Mouse (Mus musculus): Measurements from ENCODE around the gene Dock1. TPM values are rescaled to one million over a fixed set of nuclear protein-coding genes. Genes with fewer than 3 reads are reported as not detected.

Gene Dock1
- total and polyA plus RNA-seq, 3 experiments: not detected

DNA sequence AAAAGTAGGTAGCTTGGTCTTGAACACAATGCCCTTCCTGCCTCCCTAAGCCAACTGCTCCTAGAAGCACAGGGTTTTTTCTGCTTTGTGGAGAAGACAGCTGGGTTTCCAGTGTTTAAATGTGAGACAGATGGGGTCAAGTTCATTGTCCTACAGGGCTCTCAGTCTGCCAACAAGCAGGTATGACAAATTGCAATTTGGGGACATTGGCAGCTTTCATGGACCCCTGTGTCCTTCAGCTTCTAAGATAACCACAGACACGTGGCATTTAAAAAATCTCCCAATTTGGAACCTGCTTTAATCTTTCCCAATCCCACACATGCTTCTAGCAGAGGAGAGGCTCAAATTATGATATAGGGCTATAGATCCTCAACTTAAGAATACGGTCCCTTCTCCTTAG, 224.2 kb downstream of the Dock1 start:
- TF ChIP-seq HCFC1 (IDR thresholded peaks at IDR 0.05; ENCODE audit: low read depth, low read length) (no peak), EP300 (IDR thresholded peaks at IDR 0.05; ENCODE audit: low read length) (no peak), ZNF384 (IDR thresholded peaks at IDR 0.05; ENCODE audit: low read depth, low read length) (no peak), MAZ (IDR thresholded peaks at IDR 0.05; ENCODE audit: low read depth, low read length) (no peak), JUN (IDR thresholded peaks at IDR 0.05; ENCODE audit: insufficient read depth, low read depth, low read length) (no peak), MXI1 (IDR thresholded peaks at IDR 0.05; ENCODE audit: low read depth, low read length) (no peak), CHD2 (IDR thresholded peaks at IDR 0.05; ENCODE audit: low read length) (no peak), POLR2A (IDR thresholded peaks at IDR 0.05; ENCODE audit: low read depth, low read length) (no peak), KAT2A (IDR thresholded peaks at IDR 0.05; ENCODE audit: insufficient replicate concordance, low read length) (no peak), MYC (IDR thresholded peaks at IDR 0.05; ENCODE audit: low read depth, low read length) (no peak), USF1 (IDR thresholded peaks at IDR 0.05; ENCODE audit: low read depth, low read length) (no peak), POLR2AphosphoS2 (IDR thresholded peaks at IDR 0.05; ENCODE audit: low read depth, low read length) (no peak), MEF2A (IDR thresholded peaks at IDR 0.05; ENCODE audit: borderline replicate concordance, low read depth, low read length) (no peak), JUND (conservative IDR thresholded peaks at IDR 0.05; ENCODE audit: low read depth, low read length) (no peak), CHD1 (IDR thresholded peaks at IDR 0.05; ENCODE audit: low read depth, low read length) (no peak), RAD21 (IDR thresholded peaks at IDR 0.05; ENCODE audit: low read depth, low read length) (no peak), E2F4 (IDR thresholded peaks at IDR 0.05; ENCODE audit: insufficient replicate concordance, low read depth, low read length) (no peak)
- Histone ChIP-seq H3K9ac (ENCODE audit: insufficient read depth, low read depth) (no peak overlapping the region), H3K36me3 (replicated peaks in 1 of 2; ENCODE audit: control insufficient read depth in 1 of 2, insufficient read depth in 1 of 2, low read length in 1 of 2) (no peaks in the 10 kb centered on the region), H3K79me2 (replicated peaks; ENCODE audit: control insufficient read depth, extremely low read depth, insufficient read depth, poor library complexity, severe bottlenecking) (no peaks in the 10 kb centered on the region), H3K4me2 (ENCODE audit: insufficient read depth, low read depth, poor library complexity, severe bottlenecking) (no peak overlapping the region), H3K27ac (ENCODE audit: insufficient read depth, low read depth) (no peak overlapping the region), H3K9me3 (replicated peaks; ENCODE audit: low read length) (peaks cover 81% of the 10 kb centered on the region), H3K4me3 (replicated peaks in 1 of 3; ENCODE audit: low read depth in 2 of 3, low read length in 2 of 3, poor library complexity in 1 of 3) (no peak overlapping the region), H3K4me1 (ENCODE audit: control insufficient read depth in 1 of 2, insufficient read depth in 2 of 2) (no peaks in the 10 kb centered on the region), H3K27me3 (replicated peaks) (no peaks in the 10 kb centered on the region)
- in situ Hi-C loops (cut with MboI; ENCODE audit: low pct_ligation_motif_present, low pct_unique_long_range_greater_than_20kb, low sequenced_read_pairs): no loop called here
- dilution Hi-C loops (cut with MboI; ENCODE audit: extremely low pct_ligation_motif_present, extremely low pct_unique_long_range_greater_than_20kb, low sequenced_read_pairs): no loop called here
- no peak for DNase-seq (ENCODE audit: extremely low read depth)

DNA sequence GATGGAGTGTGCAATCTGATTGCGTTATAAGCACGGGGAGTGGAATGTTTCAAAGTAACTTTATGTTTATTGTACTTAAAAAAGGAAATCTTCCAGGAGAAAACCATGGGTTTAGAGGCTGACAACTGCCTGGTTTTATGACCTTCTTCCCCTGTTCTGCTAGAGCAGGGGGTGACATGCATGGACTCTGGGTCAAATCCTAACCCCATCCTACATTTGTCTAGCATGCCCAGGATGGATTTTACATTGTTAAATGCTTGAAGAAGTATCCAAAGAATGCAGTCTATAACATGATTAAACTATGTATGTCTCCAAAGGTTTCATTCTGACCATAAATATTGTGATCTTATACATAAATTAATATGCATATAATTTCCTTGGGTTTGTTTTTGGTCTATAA, 229.0 kb downstream of the Dock1 start:
- H3K79me2 ChIP-seq (replicated peaks; ENCODE audit: control insufficient read depth, extremely low read depth, insufficient read depth, poor library complexity, severe bottlenecking): no peaks in the 10 kb centered on the region
- no peak overlapping the region for H3K9ac ChIP-seq (ENCODE audit: insufficient read depth, low read depth)
- H3K9me3 ChIP-seq (replicated peaks; ENCODE audit: low read length): peaks cover 84% of the 10 kb centered on the region
- dilution Hi-C loops (cut with MboI; ENCODE audit: extremely low pct_ligation_motif_present, extremely low pct_unique_long_range_greater_than_20kb, low sequenced_read_pairs) (no loop called here), in situ Hi-C loops (cut with MboI; ENCODE audit: low pct_ligation_motif_present, low pct_unique_long_range_greater_than_20kb, low sequenced_read_pairs) (no loop called here)
- no peak overlapping the region for H3K4me3 ChIP-seq (replicated peaks in 1 of 3; ENCODE audit: low read depth in 2 of 3, low read length in 2 of 3, poor library complexity in 1 of 3)
- H3K36me3 ChIP-seq (replicated peaks in 1 of 2; ENCODE audit: control insufficient read depth in 1 of 2, insufficient read depth in 1 of 2, low read length in 1 of 2): no peaks in the 10 kb centered on the region
- no peak overlapping the region for H3K4me2 ChIP-seq (ENCODE audit: insufficient read depth, low read depth, poor library complexity, severe bottlenecking)
- no peak for TF ChIP-seq MXI1 (IDR thresholded peaks at IDR 0.05; ENCODE audit: low read depth, low read length)
- TF ChIP-seq BHLHE40 (IDR thresholded peaks at IDR 0.05; ENCODE audit: low read depth, low read length): no peak
- TF ChIP-seq ZNF384 (IDR thresholded peaks at IDR 0.05; ENCODE audit: low read depth, low read length): no peak
- TF ChIP-seq MEF2A (IDR thresholded peaks at IDR 0.05; ENCODE audit: borderline replicate concordance, low read depth, low read length): no peak
- no peak for TF ChIP-seq TCF12 (IDR thresholded peaks at IDR 0.05; ENCODE audit: low read depth, low read length)
- TF ChIP-seq KAT2A (IDR thresholded peaks at IDR 0.05; ENCODE audit: insufficient replicate concordance, low read length): no peak
- TF ChIP-seq NELFE (IDR thresholded peaks at IDR 0.05; ENCODE audit: low read depth, low read length): no peak
- TF ChIP-seq UBTF (IDR thresholded peaks at IDR 0.05; ENCODE audit: low read depth, low read length): no peak
- no peak for TF ChIP-seq GABPA (IDR thresholded peaks at IDR 0.05; ENCODE audit: insufficient replicate concordance, low read depth, low read length)
- DNase-seq (ENCODE audit: extremely low read depth): no peak
- H3K27ac ChIP-seq (ENCODE audit: insufficient read depth, low read depth): no peak overlapping the region
- H3K27me3 ChIP-seq (replicated peaks): no peaks in the 10 kb centered on the region
- H3K4me1 ChIP-seq (ENCODE audit: control insufficient read depth in 1 of 2, insufficient read depth in 2 of 2): no peaks in the 10 kb centered on the region

Data from CH12.LX (cell line).